ENCODE assay signal across 18 mouse cellular contexts in genomic region chr1:119019056-119019455, GRCm38 (mm10). TPM values are rescaled to one million over a fixed set of nuclear protein-coding genes. Genes with fewer than 3 reads are reported as not detected.
"Had no signal": no experiment of that assay in that cellular context is flagged by ENCODE, and none has a peak within 500 bp of the region (broad histone marks: within the 10 kb centered on the region; RNA-seq: fewer than 3 reads in every experiment).

No protein-coding gene starts in this region.

- H3K9ac ChIP-seq: intestine, embryonic 15.5 days; limb, embryonic 12.5 days; limb, embryonic 15.5 days; liver, embryonic 13.5 days had no signal

- H3K4me2 ChIP-seq: intestine, embryonic 15.5 days; limb, embryonic 12.5 days; limb, embryonic 15.5 days; liver, embryonic 13.5 days; midbrain, embryonic 11.5 days had no signal

- H3K27ac ChIP-seq: intestine, embryonic 15.5 days; kidney, postnatal 0 days; limb, embryonic 12.5 days; limb, embryonic 15.5 days; liver, embryonic 13.5 days; stomach, postnatal 0 days had no signal

- ATAC-seq: intestine, embryonic 15.5 days had no signal

- H3K9me3 ChIP-seq: intestine, embryonic 15.5 days; limb, embryonic 12.5 days; limb, embryonic 15.5 days; liver, embryonic 13.5 days had no signal

- DNase-seq: left cerebral cortex, postnatal 4 days; liver, embryonic 13.5 days; lung, adult 2 months; lung, postnatal 14 days; lung, postnatal 4 days; midbrain, embryonic 14.5 days; right cerebral cortex, adult 18-20 months; right cerebral cortex, postnatal 14 days; right cerebral cortex, postnatal 4 days; thymus, postnatal 25 days had no signal

- H3K36me3 ChIP-seq: intestine, embryonic 15.5 days; liver, embryonic 13.5 days had no signal

- H3K4me3 ChIP-seq: intestine, embryonic 15.5 days; limb, embryonic 12.5 days; limb, embryonic 15.5 days; liver, embryonic 13.5 days had no signal

- H3K4me1 ChIP-seq: liver, embryonic 13.5 days had no signal

- H3K27me3 ChIP-seq: intestine, embryonic 15.5 days; limb, embryonic 12.5 days; limb, embryonic 15.5 days; liver, embryonic 13.5 days had no signal

RNA-seq across cellular contexts. Expression of gene Gli2, which starts 34.4 kb away (rescaled TPM):
- total RNA-seq: megakaryocyte progenitor cell, adult 5-6 weeks; megakaryocyte-erythroid progenitor cell, adult 5-6 weeks had no signal
